Mouse (Mus musculus): ENCODE results near the gene Zbtb8a.

The Zbtb8a gene

DNA sequence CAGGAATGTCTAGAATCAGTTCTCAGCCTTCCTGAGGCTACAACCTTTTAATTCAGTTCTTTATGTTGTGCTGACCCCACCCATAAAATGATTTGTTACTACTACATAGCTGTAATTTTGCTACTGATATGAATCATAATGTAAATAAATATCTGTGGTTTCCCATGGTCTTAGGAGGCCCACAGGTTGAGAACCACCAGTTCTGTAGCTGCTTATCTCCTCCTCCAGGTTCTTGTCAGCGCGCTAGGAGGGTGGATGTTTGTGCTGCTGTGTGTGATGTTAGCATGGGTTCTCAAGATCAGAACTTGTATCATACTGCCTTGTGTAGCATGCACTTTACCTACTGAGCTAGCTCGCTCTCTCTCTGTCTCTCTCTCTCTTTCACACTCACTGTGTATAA lies 38.2 kb downstream of the Zbtb8a start:
- in situ Hi-C loops (cut with MboI, MseI) = loop anchor here in 1 of 2 experiments (10.0 kb wide), 1 partner anchor 275 kb away; the partner anchor contains the start of genes Dcdc2b and Iqcc

- in situ Hi-C loops (cut with MboI, MseI) = no loop called here
Observed at GRCm38 (mm10) chr4:129336291-129336690, 41.6 kb downstream of the Zbtb8a start.

- in situ Hi-C loops (cut with MboI, MseI) = no loop called here
Observed at GRCm38 (mm10) chr4:129335216-129336074, 42.5 kb downstream of the Zbtb8a start, which contains the start of the genes Rbbp4 and Zbtb8os. Rbbp4 (minus strand) TSS chr4:129335370. Zbtb8os (plus strand) TSS chr4:129335695.

GRCm38 (mm10) chr4:129334677-129335215 lies 43.2 kb downstream of the Zbtb8a start:
- in situ Hi-C loops (cut with MboI, MseI) = loop anchor here in 1 of 2 experiments (5.0 kb wide), 1 partner anchor 288 kb away; the partner anchor contains the start of gene Ccdc28b

DNA sequence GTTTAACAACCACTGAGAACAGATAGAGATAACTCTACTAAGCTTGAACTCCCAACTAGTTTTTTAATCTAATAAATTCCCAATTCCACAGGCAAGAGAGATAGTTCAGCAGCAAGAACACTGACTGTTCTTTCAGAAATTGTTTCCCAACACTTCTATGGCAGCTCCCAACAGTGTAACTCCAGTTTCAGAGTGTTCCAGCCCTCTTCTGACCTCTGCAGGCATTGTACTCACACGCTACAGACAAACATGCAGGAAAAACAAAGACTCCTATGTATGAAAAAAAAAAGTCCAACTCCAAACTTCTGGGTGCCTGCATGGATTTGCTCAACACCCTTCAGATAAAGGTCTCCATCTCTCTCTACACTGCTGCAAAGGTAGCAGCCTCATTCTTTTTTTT lies 45.1 kb downstream of the Zbtb8a start:
- in situ Hi-C loops (cut with MboI, MseI) = loop anchor here in 1 of 2 experiments (5.0 kb wide), 1 partner anchor 289 kb away; the partner anchor contains the start of gene Ccdc28b

DNA sequence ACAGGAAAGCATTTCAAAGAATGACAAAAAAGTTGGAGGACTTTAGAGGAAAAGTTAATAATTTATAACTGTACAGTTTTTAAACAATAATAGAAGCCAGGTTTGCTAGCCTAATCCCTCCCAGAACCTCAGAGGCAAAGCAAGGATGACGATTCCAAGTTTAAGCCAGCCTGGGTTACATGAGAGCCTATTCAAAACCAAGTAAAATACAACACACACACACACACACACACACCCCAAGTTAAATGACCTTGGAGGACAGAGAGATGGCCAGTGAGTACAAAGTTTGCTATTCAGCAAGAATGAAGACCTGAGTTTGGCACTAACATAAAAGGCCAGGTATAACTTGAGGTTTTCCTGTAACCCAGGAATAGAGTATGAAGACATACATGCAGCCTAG lies 51.7 kb downstream of the Zbtb8a start:
- in situ Hi-C loops (cut with MboI, MseI) = no loop called here

- in situ Hi-C loops (cut with MboI, MseI) = no loop called here
Observed at GRCm38 (mm10) chr4:129324756-129325155, 53.2 kb downstream of the Zbtb8a start.

- in situ Hi-C loops (cut with MboI, MseI) = no loop called here
Observed at GRCm38 (mm10) chr4:129323491-129323890, 54.4 kb downstream of the Zbtb8a start.

GRCm38 (mm10) chr4:129322042-129322441 lies 55.9 kb downstream of the Zbtb8a start:
- in situ Hi-C loops (cut with MboI, MseI) = no loop called here

DNA sequence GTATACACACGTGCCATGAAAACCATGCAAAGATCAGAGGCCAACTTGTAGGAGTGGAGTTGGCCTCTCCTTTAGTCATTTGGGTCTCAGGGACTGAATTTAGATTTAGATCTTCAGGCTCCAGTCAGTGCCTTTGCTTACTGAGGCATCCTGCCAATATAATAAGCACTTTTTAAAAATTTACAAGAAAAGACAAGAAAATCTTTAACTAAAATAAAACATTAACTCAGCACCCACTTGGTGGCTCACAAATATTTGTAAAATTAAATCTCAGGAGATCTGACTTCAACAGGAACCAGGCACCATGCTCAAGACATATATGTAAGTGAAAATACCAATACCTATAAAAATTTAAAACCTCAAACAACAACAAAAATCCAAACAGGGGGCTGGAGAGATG lies 57.0 kb downstream of the Zbtb8a start:
- in situ Hi-C loops (cut with MboI, MseI) = no loop called here

DNA sequence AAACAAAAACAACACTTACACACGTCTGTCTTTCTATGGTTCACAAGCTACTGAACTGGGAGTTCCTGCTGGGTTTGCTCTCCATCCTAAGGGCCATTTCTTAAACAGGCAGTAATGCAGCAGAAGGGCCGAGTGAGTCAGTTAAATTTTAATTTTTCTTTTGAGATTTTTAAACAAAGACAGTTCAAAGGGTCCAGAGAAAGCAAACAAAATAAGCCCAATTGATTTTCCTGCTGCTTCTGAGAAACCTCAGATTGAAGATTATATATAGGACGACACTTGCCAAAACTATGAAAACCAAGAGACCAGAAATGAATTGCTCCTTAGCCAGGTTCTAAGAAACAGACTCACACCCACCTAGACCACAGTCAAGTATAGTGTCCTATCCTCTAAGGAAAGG lies 64.0 kb downstream of the Zbtb8a start:
- in situ Hi-C loops (cut with MboI, MseI) = loop anchor here in 1 of 2 experiments (5.0 kb wide), 1 partner anchor 102 kb away; no protein-coding TSS in a partner anchor

DNA sequence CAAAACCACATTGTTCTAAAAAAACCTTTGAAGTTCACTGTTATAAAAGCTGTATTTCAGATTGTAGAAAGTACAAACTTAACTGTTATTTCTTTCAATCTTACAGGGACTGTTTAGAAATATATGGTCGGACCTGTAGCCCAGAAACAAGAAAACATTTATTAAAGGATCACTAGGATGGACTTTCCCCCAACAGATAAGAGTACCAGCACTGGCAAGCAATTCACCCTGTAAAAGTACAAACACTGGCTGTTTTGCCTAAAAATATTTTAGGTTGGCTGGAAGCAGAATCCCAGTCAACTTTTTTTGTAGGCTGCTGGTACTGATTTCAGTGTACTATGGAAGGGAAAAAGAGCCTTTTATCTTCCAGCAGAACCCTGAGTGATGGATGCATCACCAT lies 70.0 kb downstream of the Zbtb8a start:
- in situ Hi-C loops (cut with MboI, MseI) = no loop called here

- in situ Hi-C loops (cut with MboI, MseI) = no loop called here
Observed at GRCm38 (mm10) chr4:129304306-129304705, 73.6 kb downstream of the Zbtb8a start.

DNA sequence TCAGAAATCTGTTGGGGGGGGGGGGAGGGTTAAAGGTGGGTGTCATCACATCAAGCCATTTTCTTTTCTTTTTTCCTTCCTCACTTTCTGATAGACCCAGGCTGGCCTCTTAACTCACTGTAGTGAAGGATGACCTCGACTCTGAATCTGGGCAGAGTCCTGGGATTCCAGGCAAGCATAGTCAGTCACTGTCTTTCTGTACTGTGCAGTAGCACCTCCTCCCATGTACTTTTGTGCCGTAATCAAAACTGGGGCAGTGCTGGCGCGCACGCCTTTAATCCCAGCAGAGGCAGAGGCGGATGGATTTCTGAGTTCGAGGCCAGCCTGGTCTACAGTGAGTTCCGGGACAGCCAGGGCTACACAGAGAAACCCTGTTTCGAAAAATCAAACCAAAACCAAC lies 74.1 kb downstream of the Zbtb8a start:
- in situ Hi-C loops (cut with MboI, MseI) = no loop called here
